Mouse (Mus musculus): ENCODE results near the gene Zbtb24. TPM values are rescaled to one million over a fixed set of nuclear protein-coding genes. Genes with fewer than 3 reads are reported as not detected.

The Zbtb24 gene
- polyA plus RNA-seq, 1 experiment from 2014 or later: 22.1 TPM

DNA sequence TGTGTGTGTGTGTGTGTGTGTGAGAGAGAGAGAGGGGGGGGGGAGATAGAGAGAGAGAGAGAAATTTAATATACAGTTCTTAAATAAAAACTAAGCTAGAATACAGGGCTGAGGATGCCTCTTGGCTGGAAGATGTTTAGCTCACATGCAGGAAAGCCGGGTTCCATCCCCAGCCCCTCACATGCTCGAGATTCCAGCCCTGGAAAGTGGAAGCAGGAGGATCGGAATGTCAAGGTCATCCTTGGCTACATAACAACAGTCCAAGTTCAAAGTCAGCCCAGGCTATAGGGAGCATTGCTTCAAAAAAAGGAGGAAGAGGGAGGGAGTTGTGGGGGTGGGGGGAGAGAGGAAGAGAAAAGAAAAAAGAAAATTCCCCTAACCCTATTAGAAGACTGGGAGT lies 15.0 kb upstream of the Zbtb24 start:
- Histone ChIP-seq H3K4me3 (no peak overlapping the region), H3K27ac (no peak overlapping the region), H3K9me3 (replicated peaks) (no peaks in the 10 kb centered on the region), H3K27me3 (peaks cover 7% of the 10 kb centered on the region), H3K4me2 (replicated peaks) (no peak overlapping the region), H3K4me1 (no peaks in the 10 kb centered on the region), H3K9ac (no peak overlapping the region), H3K36me3 (no peaks in the 10 kb centered on the region)
- 34% methylated on average over 3 of the region's 3 CpGs for WGBS
- no peak for ATAC-seq (ENCODE audit: low FRiP score)

- Histone ChIP-seq H3K9me3 (replicated peaks) (no peaks in the 10 kb centered on the region), H3K27ac (no peak overlapping the region), H3K27me3 (no peaks in the 10 kb centered on the region), H3K9ac (no peak overlapping the region), H3K4me3 (no peak overlapping the region), H3K4me2 (replicated peaks) (no peak overlapping the region), H3K36me3 (peaks cover 9% of the 10 kb centered on the region), H3K4me1 (peaks cover 16% of the 10 kb centered on the region)
- WGBS: 88% methylated on average over 1 of the region's 1 CpGs
- no peak for ATAC-seq (ENCODE audit: low FRiP score)
Observed at GRCm38 (mm10) chr10:41448216-41448615, 2.0 kb upstream of the Zbtb24 start.

DNA sequence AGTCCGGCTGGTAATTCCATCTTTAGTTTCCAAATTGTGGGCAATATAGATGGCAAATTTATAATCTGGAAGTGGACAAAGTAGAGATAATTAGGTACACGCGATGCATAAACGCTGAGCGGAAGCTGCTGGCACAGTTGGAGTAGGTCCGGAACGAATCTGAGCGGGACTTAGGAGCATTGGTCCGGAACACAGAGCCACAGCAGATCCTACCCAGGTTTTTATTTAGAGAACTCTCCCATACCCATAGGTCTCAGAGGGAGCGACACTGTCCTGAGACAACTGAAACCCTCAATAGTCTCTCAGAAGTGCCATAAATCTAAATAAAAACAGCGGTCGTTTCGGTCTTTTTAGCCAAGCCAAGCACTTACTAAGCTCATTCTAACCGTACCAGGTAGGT lies 499 bp upstream of the Zbtb24 start:
- Histone ChIP-seq H3K4me1 (peaks cover 16% of the 10 kb centered on the region), H3K9me3 (replicated peaks) (no peaks in the 10 kb centered on the region), H3K36me3 (peaks cover 11% of the 10 kb centered on the region), H3K27me3 (no peaks in the 10 kb centered on the region), H3K4me2 (replicated peaks) (peak overlapping the region; percentile 71), H3K4me3 (peak overlapping the region; percentile 93), H3K9ac (peak overlapping the region; percentile 72), H3K27ac (peak overlapping the region; percentile 82)
- WGBS: 14% methylated on average over 14 of the region's 14 CpGs
- peak; percentile 82 for ATAC-seq (ENCODE audit: low FRiP score)

DNA sequence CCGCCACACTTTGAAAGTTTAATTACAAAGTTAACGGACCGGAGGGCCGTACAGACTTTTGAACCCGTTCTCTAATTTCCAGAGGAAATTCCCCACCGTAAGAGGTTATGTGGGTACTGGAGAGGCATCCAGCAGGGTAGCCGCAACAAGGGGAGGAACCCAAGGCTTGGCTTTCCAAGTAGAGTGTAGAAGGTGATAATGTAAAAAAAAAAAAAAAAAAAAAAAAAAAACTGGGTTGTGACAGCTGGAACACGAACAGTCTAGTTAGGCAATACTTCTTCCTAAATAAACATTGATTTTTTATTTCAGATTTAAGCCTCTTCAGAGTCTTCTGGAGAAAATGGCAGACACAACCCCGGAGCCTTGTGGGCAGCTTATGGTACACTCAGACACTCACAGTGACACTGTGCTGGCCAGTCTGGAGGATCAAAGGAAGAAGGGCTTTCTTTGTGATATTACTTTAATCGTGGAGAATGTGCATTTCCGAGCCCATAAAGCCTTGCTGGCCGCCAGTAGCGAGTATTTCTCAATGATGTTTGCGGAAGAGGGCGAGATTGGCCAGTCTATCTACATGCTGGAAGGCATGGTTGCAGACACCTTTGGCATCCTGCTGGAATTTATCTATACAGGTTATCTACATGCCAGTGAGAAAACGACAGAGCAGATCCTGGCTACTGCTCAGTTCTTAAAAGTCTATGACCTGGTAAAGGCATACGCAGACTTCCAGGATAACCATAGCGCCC lies 768 bp downstream of the Zbtb24 start:
- 58% methylated on average over 18 of the region's 18 CpGs for WGBS
- peak overlapping the region; percentile 93 for H3K4me3 ChIP-seq
- H3K36me3 ChIP-seq: peaks cover 16% of the 10 kb centered on the region
- H3K27me3 ChIP-seq: no peaks in the 10 kb centered on the region
- H3K27ac ChIP-seq: no peak overlapping the region
- no peaks in the 10 kb centered on the region for H3K9me3 ChIP-seq (replicated peaks)
- H3K9ac ChIP-seq: peak overlapping the region; percentile 87
- peaks cover 16% of the 10 kb centered on the region for H3K4me1 ChIP-seq
- H3K4me2 ChIP-seq (replicated peaks): peak overlapping the region; percentile 71
- ATAC-seq (ENCODE audit: low FRiP score): peak; percentile 17; the same call in 1 of the 2 replicates

- no peak for ATAC-seq (ENCODE audit: low FRiP score)
- whole genome bisulfite sequencing: 91% methylated on average over 9 of the region's 9 CpGs
- H3K4me3 ChIP-seq: no peak overlapping the region
Observed at GRCm38 (mm10) chr10:41451656-41452055, 1.5 kb downstream of the Zbtb24 start.

GRCm38 (mm10) chr10:41452791-41453190 lies 2.6 kb downstream of the Zbtb24 start:
- WGBS: 96% methylated on average over 3 of the region's 3 CpGs
- Histone ChIP-seq H3K27me3 (no peaks in the 10 kb centered on the region), H3K4me3 (no peak overlapping the region), H3K4me1 (peaks cover 16% of the 10 kb centered on the region), H3K27ac (no peak overlapping the region), H3K36me3 (peaks cover 26% of the 10 kb centered on the region), H3K4me2 (replicated peaks) (no peak overlapping the region), H3K9ac (no peak overlapping the region), H3K9me3 (replicated peaks) (no peaks in the 10 kb centered on the region)
- no peak for ATAC-seq (ENCODE audit: low FRiP score)

More at GRCm38 (mm10) chr10:41451656-41452055, 1.5 kb downstream of the Zbtb24 start:
- H3K4me2 ChIP-seq (replicated peaks): no peak overlapping the region
- H3K4me1 ChIP-seq: peaks cover 16% of the 10 kb centered on the region
- H3K9ac ChIP-seq: no peak overlapping the region
- no peak overlapping the region for H3K27ac ChIP-seq
- no peaks in the 10 kb centered on the region for H3K27me3 ChIP-seq
- peaks cover 23% of the 10 kb centered on the region for H3K36me3 ChIP-seq
- H3K9me3 ChIP-seq (replicated peaks): no peaks in the 10 kb centered on the region

GRCm38 (mm10) chr10:41459990-41460389 lies 9.8 kb downstream of the Zbtb24 start:
- WGBS: 83% methylated on average over 4 of the region's 4 CpGs

DNA sequence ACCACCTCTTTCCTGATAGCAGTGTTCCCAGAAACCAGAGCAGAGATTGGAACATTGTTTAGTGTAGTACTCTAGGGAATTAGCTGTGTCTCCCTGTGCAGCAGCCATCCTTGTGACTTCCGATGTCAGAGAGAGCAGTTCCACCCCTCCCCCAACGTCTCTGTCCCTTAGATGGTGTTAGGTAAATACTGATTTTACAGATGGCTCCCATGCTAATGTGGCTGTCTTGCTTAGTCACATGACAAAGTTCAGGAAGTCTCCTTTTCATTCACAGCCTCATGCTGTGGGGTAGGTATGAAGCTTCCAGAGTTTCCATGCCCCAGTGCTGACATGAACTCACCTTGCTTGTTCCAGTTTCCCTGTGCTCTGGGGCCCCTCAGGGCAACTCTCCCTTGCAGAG lies 10.3 kb downstream of the Zbtb24 start:
- no peak overlapping the region for H3K9ac ChIP-seq
- H3K36me3 ChIP-seq: peaks cover 59% of the 10 kb centered on the region
- no peaks in the 10 kb centered on the region for H3K9me3 ChIP-seq (replicated peaks)
- no peaks in the 10 kb centered on the region for H3K27me3 ChIP-seq
- H3K4me1 ChIP-seq: peaks cover 2% of the 10 kb centered on the region
- no peak overlapping the region for H3K4me3 ChIP-seq
- no peak overlapping the region for H3K4me2 ChIP-seq (replicated peaks)
- ATAC-seq (ENCODE audit: low FRiP score): no peak
- H3K27ac ChIP-seq: no peak overlapping the region; the same call in 1 of the 2 replicates
- 35% methylated on average over 2 of the region's 2 CpGs for WGBS

More at GRCm38 (mm10) chr10:41459990-41460389, 9.8 kb downstream of the Zbtb24 start:
- no peaks in the 10 kb centered on the region for H3K9me3 ChIP-seq (replicated peaks)
- peak overlapping the region; percentile 7; the same call in 1 of the 2 replicates for H3K27ac ChIP-seq
- H3K4me2 ChIP-seq (replicated peaks): no peak overlapping the region
- H3K36me3 ChIP-seq: peaks cover 56% of the 10 kb centered on the region
- no peak overlapping the region for H3K9ac ChIP-seq
- H3K4me3 ChIP-seq: no peak overlapping the region
- ATAC-seq (ENCODE audit: low FRiP score): no peak
- H3K4me1 ChIP-seq: peaks cover 2% of the 10 kb centered on the region
- H3K27me3 ChIP-seq: no peaks in the 10 kb centered on the region

GRCm38 (mm10) chr10:41461057-41461722 lies 11.0 kb downstream of the Zbtb24 start:
- no peak overlapping the region for H3K9ac ChIP-seq
- H3K4me1 ChIP-seq: peaks cover 2% of the 10 kb centered on the region
- ATAC-seq (ENCODE audit: low FRiP score): no peak
- no peak overlapping the region for H3K4me3 ChIP-seq
- H3K27ac ChIP-seq: no peak overlapping the region
- no peaks in the 10 kb centered on the region for H3K27me3 ChIP-seq
- peaks cover 52% of the 10 kb centered on the region for H3K36me3 ChIP-seq
- WGBS: 85% methylated on average over 3 of the region's 3 CpGs
- no peak overlapping the region for H3K4me2 ChIP-seq (replicated peaks)
- no peaks in the 10 kb centered on the region for H3K9me3 ChIP-seq (replicated peaks)

- H3K4me1 ChIP-seq: peaks cover 2% of the 10 kb centered on the region
- no peak overlapping the region for H3K4me3 ChIP-seq
- peaks cover 53% of the 10 kb centered on the region for H3K36me3 ChIP-seq
- 39% methylated on average over 15 of the region's 15 CpGs for WGBS
- no peak overlapping the region for H3K27ac ChIP-seq
- no peak overlapping the region for H3K4me2 ChIP-seq (replicated peaks)
- H3K27me3 ChIP-seq: no peaks in the 10 kb centered on the region
- H3K9ac ChIP-seq: no peak overlapping the region
- no peaks in the 10 kb centered on the region for H3K9me3 ChIP-seq (replicated peaks)
- ATAC-seq (ENCODE audit: low FRiP score): no peak
Observed at GRCm38 (mm10) chr10:41464401-41464955, 14.3 kb downstream of the Zbtb24 start.

DNA sequence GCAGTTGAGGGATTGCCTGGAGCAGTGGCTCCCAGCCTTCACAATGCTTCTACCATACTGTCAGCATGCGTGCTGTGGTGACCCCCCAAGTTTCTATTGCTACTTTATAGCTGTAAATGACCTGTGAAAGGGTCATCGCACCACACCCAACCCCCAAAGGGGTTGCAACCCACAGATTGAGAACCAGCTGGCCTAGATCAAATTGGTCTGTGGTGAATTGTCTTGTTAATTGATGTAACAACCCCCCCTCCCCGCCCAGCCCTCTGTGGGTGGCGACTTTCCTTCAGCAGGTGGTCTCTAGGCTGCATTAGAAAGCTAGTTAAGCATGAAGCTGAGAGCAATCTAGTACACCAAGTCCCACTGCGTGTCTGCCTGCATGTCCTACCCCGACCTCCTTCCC lies 17.1 kb downstream of the Zbtb24 start:
- WGBS: 32% methylated on average over 6 of the region's 6 CpGs
- Histone ChIP-seq H3K9me3 (replicated peaks) (no peaks in the 10 kb centered on the region), H3K27me3 (no peaks in the 10 kb centered on the region), H3K4me3 (no peak overlapping the region), H3K4me2 (replicated peaks) (no peak overlapping the region), H3K4me1 (peaks cover 2% of the 10 kb centered on the region; the same call in 1 of the 2 replicates), H3K36me3 (peaks cover 36% of the 10 kb centered on the region), H3K27ac (no peak overlapping the region), H3K9ac (no peak overlapping the region)
- ATAC-seq (ENCODE audit: low FRiP score): no peak

- H3K27me3 ChIP-seq: no peaks in the 10 kb centered on the region
- no peak overlapping the region for H3K27ac ChIP-seq
- no peak overlapping the region for H3K9ac ChIP-seq
- no peak overlapping the region for H3K4me3 ChIP-seq
- H3K9me3 ChIP-seq (replicated peaks): no peaks in the 10 kb centered on the region
- no peak for ATAC-seq (ENCODE audit: low FRiP score)
- peaks cover under 1% of the 10 kb centered on the region; the same call in 1 of the 2 replicates for H3K4me1 ChIP-seq
- no peak overlapping the region for H3K4me2 ChIP-seq (replicated peaks)
- 96% methylated on average over 3 of the region's 3 CpGs for WGBS
- H3K36me3 ChIP-seq: peaks cover 19% of the 10 kb centered on the region; the same call in 1 of the 2 replicates
Observed at GRCm38 (mm10) chr10:41470693-41471092, 20.5 kb downstream of the Zbtb24 start.

Data from hindbrain, embryonic 12.5 days (tissue).